Mouse (Mus musculus): ENCODE results near the gene Pigt. TPM values are rescaled to one million over a fixed set of nuclear protein-coding genes. Genes with fewer than 3 reads are reported as not detected.

The Pigt gene
- polyA plus RNA-seq, 1 experiment from 2014 or later: 88.8 TPM

DNA sequence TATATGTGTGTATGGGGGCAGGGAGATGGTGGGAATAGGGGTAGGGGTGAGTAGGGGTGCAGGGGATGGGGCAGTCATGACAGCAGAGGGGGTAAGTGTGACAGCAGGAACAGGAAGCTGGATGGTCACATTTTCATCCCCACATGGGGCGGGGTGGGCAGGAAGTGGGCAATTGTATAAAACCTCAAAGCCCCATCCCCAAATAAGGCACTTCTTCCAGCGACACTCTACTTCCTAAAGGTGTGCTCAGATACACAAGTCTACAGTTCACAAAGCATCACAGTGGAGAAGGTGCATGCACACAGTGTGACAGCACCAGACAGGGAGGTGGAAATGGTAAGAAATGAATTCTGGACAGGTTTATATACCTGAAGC is 53.6 kb downstream of the Pigt start:
- H3K27ac ChIP-seq (replicated peaks): no peak overlapping the region
- no peak overlapping the region for H3K9ac ChIP-seq (replicated peaks)
- no peaks in the 10 kb centered on the region for H3K27me3 ChIP-seq (replicated peaks)
- no peaks in the 10 kb centered on the region for H3K9me3 ChIP-seq (replicated peaks)
- H3K4me3 ChIP-seq (replicated peaks): no peak overlapping the region
- ATAC-seq (ENCODE audit: low FRiP score): no peak
- WGBS: 83% methylated on average over 2 of the region's 2 CpGs
- H3K36me3 ChIP-seq: no peaks in the 10 kb centered on the region
- no peak overlapping the region for H3K4me2 ChIP-seq
- no peaks in the 10 kb centered on the region for H3K4me1 ChIP-seq

- WGBS: 91% methylated on average over 9 of the region's 9 CpGs
- H3K4me2 ChIP-seq: no peak overlapping the region
- no peak for ATAC-seq (ENCODE audit: low FRiP score)
- H3K36me3 ChIP-seq: no peaks in the 10 kb centered on the region
- H3K27me3 ChIP-seq (replicated peaks): no peaks in the 10 kb centered on the region
- no peak overlapping the region for H3K27ac ChIP-seq (replicated peaks)
- no peak overlapping the region for H3K4me3 ChIP-seq (replicated peaks)
- H3K4me1 ChIP-seq: no peaks in the 10 kb centered on the region
- no peak overlapping the region for H3K9ac ChIP-seq (replicated peaks)
- no peaks in the 10 kb centered on the region for H3K9me3 ChIP-seq (replicated peaks)
Observed at GRCm38 (mm10) chr2:164551502-164551901, 54.2 kb downstream of the Pigt start.

Other genes with a start within 250 kb of the Pigt start
- not detected in 2 replicates for gene Svs3b, start 240.9 kb upstream of the Pigt start, polyA plus RNA-seq (2015; fragmentation: Nextera tagmentation; extraction: Ambion mirVana)
- gene Svs4, start 219.1 kb upstream of the Pigt start, polyA plus RNA-seq (2015; fragmentation: Nextera tagmentation; extraction: Ambion mirVana): not detected in 2 replicates
- not detected in 2 replicates for gene Svs3a, start 208.3 kb upstream of the Pigt start, polyA plus RNA-seq (2015; fragmentation: Nextera tagmentation; extraction: Ambion mirVana)
- not detected in 2 replicates for gene Svs6, start 180.8 kb upstream of the Pigt start, polyA plus RNA-seq (2015; fragmentation: Nextera tagmentation; extraction: Ambion mirVana)
- gene Svs5, start 164.8 kb upstream of the Pigt start, polyA plus RNA-seq (2015; fragmentation: Nextera tagmentation; extraction: Ambion mirVana): not detected in 2 replicates
- 0.36 and 0.43 TPM in 2 replicates for gene Slpi, start 108.4 kb upstream of the Pigt start, polyA plus RNA-seq (2015; fragmentation: Nextera tagmentation; extraction: Ambion mirVana)
- gene Rbpjl, start 94.4 kb upstream of the Pigt start, polyA plus RNA-seq (2015; fragmentation: Nextera tagmentation; extraction: Ambion mirVana): 0.17 and 0.61 TPM in 2 replicates
- gene Matn4, start 92.4 kb upstream of the Pigt start, polyA plus RNA-seq (2015; fragmentation: Nextera tagmentation; extraction: Ambion mirVana): 8.5 and 11.1 TPM in 2 replicates
- gene Sdc4, start 53.6 kb upstream of the Pigt start, polyA plus RNA-seq (2015; fragmentation: Nextera tagmentation; extraction: Ambion mirVana): 9.0 and 26.2 TPM in 2 replicates
- 86.8 and 92.7 TPM in 2 replicates for gene Sys1, start 40.6 kb upstream of the Pigt start, polyA plus RNA-seq (2015; fragmentation: Nextera tagmentation; extraction: Ambion mirVana)
- 4.5 and 5.8 TPM in 2 replicates for gene Gm20458, start 36.6 kb upstream of the Pigt start, polyA plus RNA-seq (2015; fragmentation: Nextera tagmentation; extraction: Ambion mirVana)
- not detected in 2 replicates for gene Trp53tg5, start 23.8 kb upstream of the Pigt start, polyA plus RNA-seq (2015; fragmentation: Nextera tagmentation; extraction: Ambion mirVana)
- gene Dbndd2, start 11.4 kb upstream of the Pigt start, polyA plus RNA-seq (2015; fragmentation: Nextera tagmentation; extraction: Ambion mirVana): 22.2 and 25.3 TPM in 2 replicates
- 1.6 and 10.4 TPM in 2 replicates for gene Wfdc2, start 64.9 kb downstream of the Pigt start, polyA plus RNA-seq (2015; fragmentation: Nextera tagmentation; extraction: Ambion mirVana)
- gene Spint3, start 75.9 kb downstream of the Pigt start, polyA plus RNA-seq (2015; fragmentation: Nextera tagmentation; extraction: Ambion mirVana): not detected in 2 replicates
- 0.31 TPM in 1 of 2 replicates, not detected in the other for gene Wfdc6a, start 87.9 kb downstream of the Pigt start, polyA plus RNA-seq (2015; fragmentation: Nextera tagmentation; extraction: Ambion mirVana)
- not detected in 2 replicates for gene Eppin, start 96.1 kb downstream of the Pigt start, polyA plus RNA-seq (2015; fragmentation: Nextera tagmentation; extraction: Ambion mirVana)
- not detected in 2 replicates for gene Wfdc6b, start 116.0 kb downstream of the Pigt start, polyA plus RNA-seq (2015; fragmentation: Nextera tagmentation; extraction: Ambion mirVana)
- gene Wfdc8, start 116.1 kb downstream of the Pigt start, polyA plus RNA-seq (2015; fragmentation: Nextera tagmentation; extraction: Ambion mirVana): not detected in 2 replicates
- not detected in 2 replicates for gene Wfdc16, start 141.3 kb downstream of the Pigt start, polyA plus RNA-seq (2015; fragmentation: Nextera tagmentation; extraction: Ambion mirVana)
- not detected in 2 replicates for gene Wfdc10, start 158.5 kb downstream of the Pigt start, polyA plus RNA-seq (2015; fragmentation: Nextera tagmentation; extraction: Ambion mirVana)
- gene Wfdc9, start 159.1 kb downstream of the Pigt start, polyA plus RNA-seq (2015; fragmentation: Nextera tagmentation; extraction: Ambion mirVana): not detected in 2 replicates
- not detected in 2 replicates for gene Wfdc11, start 176.6 kb downstream of the Pigt start, polyA plus RNA-seq (2015; fragmentation: Nextera tagmentation; extraction: Ambion mirVana)
- not detected in 2 replicates for gene Wfdc13, start 187.6 kb downstream of the Pigt start, polyA plus RNA-seq (2015; fragmentation: Nextera tagmentation; extraction: Ambion mirVana)
- gene Spint4, start 201.0 kb downstream of the Pigt start, polyA plus RNA-seq (2015; fragmentation: Nextera tagmentation; extraction: Ambion mirVana): not detected in 2 replicates
- gene Spint5, start 217.8 kb downstream of the Pigt start, polyA plus RNA-seq (2015; fragmentation: Nextera tagmentation; extraction: Ambion mirVana): not detected in 2 replicates
- gene Wfdc3, start 248.4 kb downstream of the Pigt start, polyA plus RNA-seq (2015; fragmentation: Nextera tagmentation; extraction: Ambion mirVana): 1.1 and 1.3 TPM in 2 replicates
- 51.0 and 56.4 TPM in 2 replicates for gene Dnttip1, start 248.5 kb downstream of the Pigt start, polyA plus RNA-seq (2015; fragmentation: Nextera tagmentation; extraction: Ambion mirVana)